Mouse (Mus musculus) left cerebral cortex, postnatal 10 days (tissue): Measurements from ENCODE around the gene Atp13a1. TPM values are rescaled to one million over a fixed set of nuclear protein-coding genes. Genes with fewer than 3 reads are reported as not detected.
A peak's percentile ranks its signal among the peaks of the same experiment; 100 is the strongest.

Source experiments
- DNase-seq, 2 experiments: peaks; one replicate each; pipeline ENCODE4 v3.0.0; 2021 to 2022; ENCODE audit warnings: low spot score in 2 of 2, mixed read lengths in 1 of 2; ENCODE audit errors: extremely low spot score in 1 of 2
- intact Hi-C: fragments of 180-260 bp; cut with DNase I; formaldehyde crosslinking; loops from one replicate; pipeline ENCODE4 v1.15.1; 2025
- total RNA-seq, 2 experiments: library from RNA; stranded (reverse); gene quantifications; 2 replicates each; pipeline ENCODE4 v1.2.3; 2021

The Atp13a1 gene
- total RNA-seq: 10 to 100 TPM; 44.8 to 48.2 TPM

- peak; percentile 82 to 92 for DNase-seq
- intact Hi-C loops: no loop called here
Measured at GRCm38 (mm10) chr8:69790773-69791367, at the start of gene Atp13a1, which contains the start of gene Zfp866. Atp13a1 (plus strand) TSS chr8:69791163. Zfp866 (minus strand) TSS chr8:69791178.

GRCm38 (mm10) chr8:69741231-69741630, 49.7 kb upstream of the Atp13a1 start:
- intact Hi-C loops: no loop called here
- DNase-seq: no peak

GRCm38 (mm10) chr8:69749544-69750454, 41.2 kb upstream of the Atp13a1 start, which contains the start of gene Zfp963:
Zfp963 (minus strand) TSS chr8:69749970.
- DNase-seq: peak; percentile 91 to 95
- intact Hi-C loops: no loop called here

- intact Hi-C loops: no loop called here
- no peak for DNase-seq
Measured at GRCm38 (mm10) chr8:69752437-69752836, 38.5 kb upstream of the Atp13a1 start.

GRCm38 (mm10) chr8:69758316-69758715, 32.6 kb upstream of the Atp13a1 start:
- no peak for DNase-seq
- intact Hi-C loops: no loop called here

- intact Hi-C loops: no loop called here
Measured at GRCm38 (mm10) chr8:69761814-69762445, 29.0 kb upstream of the Atp13a1 start.

GRCm38 (mm10) chr8:69771221-69771620, 19.7 kb upstream of the Atp13a1 start:
- intact Hi-C loops: no loop called here
- no peak for DNase-seq

More at GRCm38 (mm10) chr8:69761814-69762445, 29.0 kb upstream of the Atp13a1 start:
- no peak for DNase-seq

- intact Hi-C loops: no loop called here
Measured at GRCm38 (mm10) chr8:69772106-69772505, 18.9 kb upstream of the Atp13a1 start.

GRCm38 (mm10) chr8:69774503-69775148, 16.3 kb upstream of the Atp13a1 start, which contains the start of gene Gm20422:
Gm20422 (minus strand) TSS chr8:69774886.
- DNase-seq: peak; percentile 93 to 94
- intact Hi-C loops: no loop called here

More at GRCm38 (mm10) chr8:69772106-69772505, 18.9 kb upstream of the Atp13a1 start:
- DNase-seq: no peak

- intact Hi-C loops: no loop called here
- no peak for DNase-seq
Measured at GRCm38 (mm10) chr8:69775149-69775534, 15.8 kb upstream of the Atp13a1 start.

- intact Hi-C loops: no loop called here
- DNase-seq: no peak
Measured at GRCm38 (mm10) chr8:69777111-69777510, 13.9 kb upstream of the Atp13a1 start.

- DNase-seq: no peak
- intact Hi-C loops: no loop called here
Measured at GRCm38 (mm10) chr8:69789105-69789504, 1.9 kb upstream of the Atp13a1 start.

GRCm38 (mm10) chr8:69789731-69790130, 1.2 kb upstream of the Atp13a1 start:
- DNase-seq: no peak
- intact Hi-C loops: no loop called here

- intact Hi-C loops: no loop called here
- no peak for DNase-seq
Measured at GRCm38 (mm10) chr8:69790364-69790763, 599 bp upstream of the Atp13a1 start.

- peak in 1 of 2 experiments; percentile 71 for DNase-seq
- intact Hi-C loops: no loop called here
Measured at GRCm38 (mm10) chr8:69791415-69792068, 579 bp downstream of the Atp13a1 start.

GRCm38 (mm10) chr8:69793666-69794065, 2.7 kb downstream of the Atp13a1 start:
- intact Hi-C loops: no loop called here
- DNase-seq: no peak

GRCm38 (mm10) chr8:69794096-69794495, 3.1 kb downstream of the Atp13a1 start:
- no peak for DNase-seq
- intact Hi-C loops: no loop called here

GRCm38 (mm10) chr8:69794901-69795300, 3.9 kb downstream of the Atp13a1 start:
- DNase-seq: no peak
- intact Hi-C loops: no loop called here
